Mouse (Mus musculus) cerebellum, postnatal 10 days (tissue): ENCODE data around the gene Gpr137.
"Not testable (repeated sequence)": the region's sequence is repeated elsewhere in the genome, so short reads cannot be mapped to it uniquely, and the experiment has no call there.

ENCODE experiments used
- DNase-seq, 2 experiments: peaks; one replicate each; pipeline ENCODE4 v3.0.0; 2021; ENCODE audit warnings: mixed read lengths in 2 of 2

Gene Gpr137

DNA sequence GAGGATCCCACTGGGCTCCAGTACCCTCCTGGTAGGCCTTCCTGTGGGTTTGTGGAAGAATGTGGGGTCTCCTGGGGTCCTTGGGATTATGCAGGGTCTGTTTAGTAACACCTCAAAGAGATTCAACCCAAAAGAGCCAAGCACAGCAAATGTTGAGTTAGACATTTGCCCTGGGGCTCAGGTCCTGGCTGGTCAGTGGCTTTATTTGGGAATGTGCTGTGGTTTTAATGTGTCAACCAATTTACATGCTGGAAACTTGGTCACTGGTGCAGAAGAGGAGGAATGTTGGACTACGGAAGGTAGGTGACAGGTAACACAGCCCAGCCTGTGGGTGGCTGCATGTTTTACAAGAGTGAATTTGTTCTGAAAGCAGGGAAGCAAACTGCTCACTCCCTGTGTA, 39.2 kb downstream of the Gpr137 start:
- no peak for DNase-seq

- DNase-seq = no peak
Observed at GRCm38 (mm10) chr19:6899641-6900040, 42.6 kb downstream of the Gpr137 start.

DNA sequence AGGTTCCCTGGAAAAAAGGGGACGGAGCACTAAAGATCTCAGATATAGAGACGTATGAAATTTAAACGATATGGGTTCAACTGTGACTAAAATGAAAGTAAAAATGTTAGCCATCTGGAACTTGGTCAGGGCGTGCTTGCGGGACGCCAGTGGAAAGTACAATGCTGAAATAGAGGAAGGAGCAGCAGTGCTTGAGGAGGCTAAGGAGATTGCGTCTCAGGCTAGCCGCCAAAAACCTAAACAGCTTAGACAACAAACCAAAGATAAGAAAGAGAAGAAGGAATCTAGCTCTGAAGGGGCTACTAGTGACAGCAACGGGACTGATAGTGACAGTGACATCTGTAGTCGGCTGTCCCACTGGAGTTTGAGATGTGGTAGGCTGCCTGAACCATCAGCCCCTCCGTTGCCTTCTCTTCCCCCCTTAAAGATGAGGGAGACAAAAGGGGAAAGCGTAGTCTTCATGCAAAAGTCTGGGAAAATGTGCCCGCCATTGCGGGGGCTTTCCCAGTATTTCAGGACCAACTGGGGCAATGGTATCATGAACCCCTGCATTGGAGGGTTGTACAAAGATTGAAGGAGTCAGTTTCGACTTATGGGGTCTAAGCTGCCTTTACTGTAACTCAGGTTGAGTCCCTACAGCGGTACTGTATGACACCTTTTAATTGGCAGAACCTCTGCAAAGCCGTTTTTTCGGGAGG, 46.5 kb downstream of the Gpr137 start:
- not testable (repeated sequence) for DNase-seq

DNA sequence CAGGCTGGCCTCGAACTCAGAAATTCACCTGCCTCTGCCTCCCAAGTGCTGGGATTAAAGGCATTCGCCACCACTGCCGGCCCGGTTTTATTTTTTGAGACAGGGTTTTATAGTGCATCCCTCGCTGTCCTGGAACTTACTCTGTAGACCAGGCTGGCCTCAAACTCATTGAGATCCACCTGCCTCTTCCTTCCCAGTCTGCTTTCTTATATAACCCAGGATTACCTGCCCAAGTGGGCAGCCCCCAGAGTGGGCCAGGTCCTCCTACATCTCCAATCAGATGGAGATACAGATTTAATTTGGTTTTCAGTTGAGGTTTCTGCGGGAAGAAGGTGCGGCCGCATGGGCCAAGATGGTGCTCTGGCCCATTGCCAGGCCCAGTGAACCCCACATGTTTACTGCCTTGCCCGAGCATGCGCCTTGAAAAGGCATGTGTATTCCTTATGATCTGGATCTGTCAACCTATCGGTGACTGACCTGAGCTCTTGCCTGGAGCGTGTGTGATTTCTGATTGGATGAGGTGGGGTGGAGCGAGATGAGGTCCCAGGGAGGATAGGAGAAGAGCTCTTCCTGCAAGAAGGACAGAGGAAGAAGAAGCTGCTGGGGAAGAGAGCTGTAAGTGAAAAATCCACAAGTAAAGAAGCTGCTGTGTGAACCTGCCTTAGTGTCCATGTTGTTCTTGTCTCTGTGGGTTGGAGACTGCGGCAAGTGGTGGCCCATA, 48.4 kb downstream of the Gpr137 start:
- DNase-seq = no peak

- no peak for DNase-seq
Observed at GRCm38 (mm10) chr19:6892512-6892911, 49.8 kb downstream of the Gpr137 start.
